Mouse (Mus musculus) heart, postnatal 0 days (tissue): Measurements from ENCODE around the gene 4930539E08Rik. TPM values are rescaled to one million over a fixed set of nuclear protein-coding genes. Genes with fewer than 3 reads are reported as not detected.

ENCODE experiments used
- ATAC-seq: fragments of 200-750 bp; cut with Nextera tagmentation; 2 replicates; pipeline ENCODE4 v1.8.0; 2017; ENCODE audit warnings: low read depth, moderate number of reproducible peaks, moderate library complexity; ENCODE audit not compliant: insufficient read depth
- DNase-seq: peaks from one replicate; pipeline ENCODE4 v3.0.0-alpha.2; 2016; ENCODE audit warnings: low spot score
- H3K27ac ChIP-seq: fragments of 300-500 bp; sonication (generic); 2 replicates; pipeline ENCODE4 v1.5.1; 2014; ENCODE audit warnings: low read depth, mild to moderate bottlenecking
- H3K27me3 ChIP-seq: fragments of 300-500 bp; sonication (generic); 2 replicates; pipeline ENCODE4 v1.6.1; 2014; ENCODE audit warnings: low read length, mixed read lengths; ENCODE audit not compliant: control insufficient read depth, insufficient read depth
- H3K36me3 ChIP-seq: fragments of 300-500 bp; sonication (generic); replicated peaks from 2 replicates; pipeline ENCODE4 v1.6.1; 2014; ENCODE audit warnings: low read length, mixed read lengths; ENCODE audit not compliant: control insufficient read depth, insufficient read depth
- H3K4me1 ChIP-seq: fragments of 300-500 bp; sonication (generic); 2 replicates; pipeline ENCODE4 v1.6.1; 2014; ENCODE audit warnings: antibody characterized with exemption; ENCODE audit not compliant: control insufficient read depth, insufficient read depth
- H3K4me2 ChIP-seq: fragments of 300-500 bp; sonication (generic); 2 replicates; pipeline ENCODE4 v1.6.1; 2014; ENCODE audit warnings: low read depth, mild to moderate bottlenecking, low read length, moderate library complexity
- H3K4me3 ChIP-seq: fragments of 300-500 bp; sonication (generic); 2 replicates; pipeline ENCODE4 v1.5.1; 2014; ENCODE audit warnings: low read depth, low read length
- H3K9ac ChIP-seq: fragments of 300-500 bp; sonication (generic); replicated peaks from 2 replicates; pipeline ENCODE4 v1.6.1; 2014; ENCODE audit warnings: low read depth, low read length, mixed read lengths
- H3K9me3 ChIP-seq: fragments of 300-500 bp; sonication (generic); replicated peaks from 2 replicates; pipeline ENCODE4 v1.6.1; 2016; ENCODE audit warnings: low read length; ENCODE audit not compliant: control insufficient read depth
- CTCF ChIP-seq: IDR thresholded peaks from 2 replicates; pipeline ENCODE4 v1.5.1; 2016; ENCODE audit warnings: antibody characterized with exemption, control low read depth, low read depth
- EP300 ChIP-seq: IDR thresholded peaks from 2 replicates; pipeline ENCODE4 v1.6.1; 2016; ENCODE audit warnings: antibody characterized with exemption, low read depth
- WGBS: fragments of 180-500 bp; shearing (Covaris S2); extraction: QIAGEN DNeasy Blood & Tissue Kit; methylation state at CpG from one replicate; pipeline ENCODE4 v1.1.7; 2014; 5-methylcytosine and 5-hydroxymethylcytosine counted together
- polyA plus RNA-seq: library from polyadenylated mRNA; unstranded; fragments of >200 nt; fragmentation: Nextera tagmentation; extraction: Ambion mirVana; gene quantifications from 2 replicates; pipeline ENCODE4 v1.2.1, GENCODE M21; 2015
- total RNA-seq: library from RNA; depleted of rRNA; stranded (reverse); fragments of >200 nt; gene quantifications from 2 replicates; pipeline ENCODE4 v1.2.3, GENCODE M21; 2014; ENCODE audit warnings: low replicate concordance

The 4930539E08Rik gene
- total and polyA plus RNA-seq, 2 experiments from 2014 or later: 0.03 TPM; not detected in 1

- H3K9ac ChIP-seq: no peak overlapping the region
- 25% methylated on average over 18 of the region's 19 CpGs for WGBS
- ATAC-seq (no peak), DNase-seq (no peak)
- H3K4me1 ChIP-seq: peaks cover 4% of the 10 kb centered on the region; the same call in 1 of the 2 replicates
- no peaks in the 10 kb centered on the region for H3K9me3 ChIP-seq
- no peak overlapping the region for H3K27ac ChIP-seq
- TF ChIP-seq CTCF (peak; percentile 18; the same call in 1 of the 2 replicates), EP300 (no peak)
- H3K36me3 ChIP-seq: no peaks in the 10 kb centered on the region
- H3K4me2 ChIP-seq: no peak overlapping the region
- H3K4me3 ChIP-seq: no peak overlapping the region
- H3K27me3 ChIP-seq: peaks cover 15% of the 10 kb centered on the region
Observed at GRCm38 (mm10) chr17:28876821-28877220, 38.3 kb downstream of the 4930539E08Rik start.

GRCm38 (mm10) chr17:28876331-28876730 lies 38.8 kb downstream of the 4930539E08Rik start:
- TF ChIP-seq EP300: no peak
- no peak for TF ChIP-seq CTCF
- no peaks in the 10 kb centered on the region for H3K36me3 ChIP-seq
- no peak overlapping the region for H3K9ac ChIP-seq
- peaks cover 4% of the 10 kb centered on the region; the same call in 1 of the 2 replicates for H3K4me1 ChIP-seq
- ATAC-seq (no peak), DNase-seq (no peak)
- H3K4me3 ChIP-seq: no peak overlapping the region
- 73% methylated on average over 5 of the region's 5 CpGs for WGBS
- H3K27me3 ChIP-seq: peaks cover 13% of the 10 kb centered on the region
- H3K4me2 ChIP-seq: no peak overlapping the region
- no peak overlapping the region for H3K27ac ChIP-seq
- no peaks in the 10 kb centered on the region for H3K9me3 ChIP-seq

GRCm38 (mm10) chr17:28875316-28875715 lies 39.8 kb downstream of the 4930539E08Rik start:
- H3K27ac ChIP-seq: peak overlapping the region; percentile 79

GRCm38 (mm10) chr17:28874825-28875224 lies 40.3 kb downstream of the 4930539E08Rik start:
- H3K9ac ChIP-seq: no peak overlapping the region
- no peak overlapping the region for H3K4me3 ChIP-seq
- TF ChIP-seq CTCF (no peak), EP300 (no peak)
- ATAC-seq: peak; percentile 85
- no peaks in the 10 kb centered on the region for H3K36me3 ChIP-seq
- no peaks in the 10 kb centered on the region for H3K9me3 ChIP-seq
- peak; percentile 82 for DNase-seq
- H3K4me1 ChIP-seq: peaks cover 4% of the 10 kb centered on the region; the same call in 1 of the 2 replicates
- peak overlapping the region; percentile 79 for H3K27ac ChIP-seq
- H3K27me3 ChIP-seq: no peaks in the 10 kb centered on the region
- 14% methylated on average over 7 of the region's 7 CpGs for WGBS
- H3K4me2 ChIP-seq: no peak overlapping the region

More at GRCm38 (mm10) chr17:28875316-28875715, 39.8 kb downstream of the 4930539E08Rik start:
- no peak overlapping the region for H3K4me3 ChIP-seq
- no peak overlapping the region for H3K4me2 ChIP-seq
- H3K27me3 ChIP-seq: peaks cover 3% of the 10 kb centered on the region
- no peak for TF ChIP-seq CTCF
- no peak for TF ChIP-seq EP300
- DNase-seq: peak; percentile 89
- peaks cover 4% of the 10 kb centered on the region; the same call in 1 of the 2 replicates for H3K4me1 ChIP-seq
- no peaks in the 10 kb centered on the region for H3K36me3 ChIP-seq
- ATAC-seq: peak; percentile 81
- H3K9me3 ChIP-seq: no peaks in the 10 kb centered on the region
- 26% methylated on average over 8 of the region's 8 CpGs for WGBS
- H3K9ac ChIP-seq: no peak overlapping the region

DNA sequence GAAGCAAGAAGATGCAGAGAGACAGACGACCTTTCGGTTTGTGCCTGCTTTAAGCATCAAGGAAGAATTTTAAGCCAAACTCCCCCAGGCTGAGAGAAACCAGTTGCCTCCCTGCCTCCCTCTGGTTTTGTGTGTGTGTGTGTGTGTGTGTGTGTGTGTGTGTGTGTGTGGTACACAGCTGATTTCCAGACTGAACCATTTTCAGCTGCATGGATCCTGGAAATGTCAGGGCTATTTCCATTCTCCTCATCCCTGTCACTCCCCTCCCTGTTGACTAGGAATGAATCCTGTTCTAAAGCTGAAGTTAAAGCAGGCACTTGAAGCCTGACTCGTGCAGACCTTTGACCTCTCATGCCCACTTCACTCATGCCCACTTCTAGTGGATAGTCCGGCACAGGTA lies 40.9 kb downstream of the 4930539E08Rik start:
- Histone ChIP-seq H3K9me3 (no peaks in the 10 kb centered on the region), H3K36me3 (no peaks in the 10 kb centered on the region), H3K9ac (no peak overlapping the region), H3K27me3 (no peaks in the 10 kb centered on the region), H3K4me2 (no peak overlapping the region), H3K4me1 (peaks cover 4% of the 10 kb centered on the region; the same call in 1 of the 2 replicates), H3K4me3 (no peak overlapping the region), H3K27ac (no peak overlapping the region)
- no peak for DNase-seq
- no peak for ATAC-seq
- no peak for TF ChIP-seq CTCF
- TF ChIP-seq EP300: no peak
- 85% methylated on average over 4 of the region's 4 CpGs for WGBS

DNA sequence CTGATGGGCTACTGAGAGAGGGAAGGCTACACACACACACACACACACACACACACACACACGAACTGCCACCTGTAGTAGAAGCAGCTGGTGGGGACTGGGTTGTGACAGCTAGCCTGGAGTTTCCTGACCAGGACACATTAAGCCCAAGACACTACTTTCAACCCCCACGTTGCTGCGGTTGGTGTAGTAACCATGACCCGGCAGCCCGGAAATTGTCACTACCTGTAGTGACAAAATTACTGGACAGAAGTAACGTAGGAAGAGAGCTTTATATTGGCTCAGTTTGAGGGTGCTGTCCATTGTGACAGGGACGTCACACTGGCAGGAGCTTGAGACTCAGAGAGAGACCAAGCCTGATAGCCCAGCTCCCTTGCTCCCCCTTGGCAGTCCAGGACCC lies 42.8 kb downstream of the 4930539E08Rik start:
- Histone ChIP-seq H3K27me3 (no peaks in the 10 kb centered on the region), H3K27ac (no peak overlapping the region), H3K36me3 (no peaks in the 10 kb centered on the region), H3K4me2 (no peak overlapping the region), H3K4me3 (no peak overlapping the region), H3K9ac (no peak overlapping the region), H3K4me1 (peaks cover 4% of the 10 kb centered on the region; the same call in 1 of the 2 replicates), H3K9me3 (no peaks in the 10 kb centered on the region)
- no peak for ATAC-seq
- no peak for DNase-seq
- TF ChIP-seq CTCF: no peak
- no peak for TF ChIP-seq EP300
- 80% methylated on average over 7 of the region's 7 CpGs for WGBS
